Mouse (Mus musculus): ENCODE measurements at regions not wholly inside any gene's neighbourhood (a gene's known extent, or its start where the extent isn't known, plus 50 kb on each side); places are given as distances from the start of the nearest gene placed in this dataset.
"Not testable (repeated sequence)": the region's sequence is repeated elsewhere in the genome, so short reads cannot be mapped to it uniquely, and the experiment has no call there.

DNA sequence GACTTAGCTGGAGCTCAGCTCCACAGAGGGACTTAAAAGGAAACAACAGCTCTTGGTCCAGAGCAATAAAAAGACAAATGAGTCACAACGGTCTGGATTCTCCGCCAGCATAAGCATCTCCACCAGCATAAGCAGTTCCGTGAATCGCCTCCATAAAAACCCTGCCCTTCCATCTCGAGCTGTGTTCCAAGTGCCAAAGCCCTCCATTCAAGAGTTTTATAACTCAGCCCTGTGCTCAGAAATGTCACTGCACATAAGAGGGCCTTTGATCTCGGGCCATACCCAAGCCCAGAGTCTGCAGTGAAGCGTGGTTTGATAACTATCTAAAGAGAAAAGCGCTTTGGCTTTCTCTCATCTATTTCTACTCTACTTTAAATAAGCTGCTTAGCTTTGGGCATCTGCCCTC is 70.8 kb upstream of the Akap13 start:
- H3K36me3 ChIP-seq (replicated peaks): no peaks in the 10 kb centered on the region
- no peak overlapping the region for H3K9ac ChIP-seq
- no peak overlapping the region for H3K4me3 ChIP-seq
- no peaks in the 10 kb centered on the region for H3K9me3 ChIP-seq
- H3K4me2 ChIP-seq: no peak overlapping the region
- H3K4me1 ChIP-seq: peaks cover 5% of the 10 kb centered on the region; the same call in 1 of the 2 replicates
- ATAC-seq (replicated peaks): peak; percentile 71
- 11% methylated on average over 8 of the region's 8 CpGs for WGBS
- no peak overlapping the region for H3K27ac ChIP-seq
- H3K27me3 ChIP-seq (replicated peaks): no peaks in the 10 kb centered on the region

DNA sequence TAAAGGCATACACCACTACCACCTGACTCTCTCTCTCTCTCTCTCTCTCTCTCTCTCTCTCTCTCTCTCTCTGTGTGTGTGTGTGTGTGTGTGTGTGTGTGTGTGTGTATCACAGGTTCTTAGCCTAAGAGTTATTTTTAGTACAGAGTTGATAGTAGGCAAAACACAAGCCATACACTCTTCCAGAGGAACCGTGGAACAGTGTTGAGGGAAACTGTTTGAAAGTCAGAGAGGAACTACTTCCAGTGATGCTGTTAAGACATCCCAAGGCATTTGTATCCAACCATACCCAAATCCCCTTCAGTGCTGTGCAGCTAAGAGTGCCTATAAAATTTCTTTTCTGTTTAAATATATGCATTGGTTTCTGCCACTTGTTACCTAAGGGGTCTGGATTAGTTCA is 68.3 kb upstream of the Akap13 start:
- Histone ChIP-seq H3K4me1 (peaks cover 5% of the 10 kb centered on the region; the same call in 1 of the 2 replicates), H3K4me2 (no peak overlapping the region), H3K27me3 (replicated peaks) (no peaks in the 10 kb centered on the region), H3K27ac (no peak overlapping the region), H3K9ac (no peak overlapping the region), H3K36me3 (replicated peaks) (no peaks in the 10 kb centered on the region), H3K4me3 (no peak overlapping the region), H3K9me3 (no peaks in the 10 kb centered on the region)
- ATAC-seq (replicated peaks): no peak
- 85% methylated on average over 1 of the region's 1 CpGs for WGBS

GRCm38 (mm10) chr7:75387821-75388431 is 67.4 kb upstream of the Akap13 start:
- H3K4me2 ChIP-seq: no peak overlapping the region
- ATAC-seq (replicated peaks): no peak
- H3K27me3 ChIP-seq (replicated peaks): no peaks in the 10 kb centered on the region
- no peak overlapping the region for H3K4me3 ChIP-seq
- H3K27ac ChIP-seq: no peak overlapping the region
- H3K9me3 ChIP-seq: no peaks in the 10 kb centered on the region
- no peaks in the 10 kb centered on the region for H3K36me3 ChIP-seq (replicated peaks)
- WGBS: 82% methylated on average over 6 of the region's 6 CpGs
- no peak overlapping the region for H3K9ac ChIP-seq
- H3K4me1 ChIP-seq: peaks cover 5% of the 10 kb centered on the region; the same call in 1 of the 2 replicates

GRCm38 (mm10) chr7:75390162-75390561 is 65.2 kb upstream of the Akap13 start:
- H3K9ac ChIP-seq: no peak overlapping the region
- no peaks in the 10 kb centered on the region for H3K4me1 ChIP-seq
- no peak overlapping the region for H3K4me3 ChIP-seq
- WGBS: 96% methylated on average over 3 of the region's 3 CpGs
- no peak overlapping the region for H3K4me2 ChIP-seq
- no peaks in the 10 kb centered on the region for H3K36me3 ChIP-seq (replicated peaks)
- H3K27ac ChIP-seq: no peak overlapping the region
- H3K27me3 ChIP-seq (replicated peaks): no peaks in the 10 kb centered on the region
- no peaks in the 10 kb centered on the region for H3K9me3 ChIP-seq
- no peak for ATAC-seq (replicated peaks)

DNA sequence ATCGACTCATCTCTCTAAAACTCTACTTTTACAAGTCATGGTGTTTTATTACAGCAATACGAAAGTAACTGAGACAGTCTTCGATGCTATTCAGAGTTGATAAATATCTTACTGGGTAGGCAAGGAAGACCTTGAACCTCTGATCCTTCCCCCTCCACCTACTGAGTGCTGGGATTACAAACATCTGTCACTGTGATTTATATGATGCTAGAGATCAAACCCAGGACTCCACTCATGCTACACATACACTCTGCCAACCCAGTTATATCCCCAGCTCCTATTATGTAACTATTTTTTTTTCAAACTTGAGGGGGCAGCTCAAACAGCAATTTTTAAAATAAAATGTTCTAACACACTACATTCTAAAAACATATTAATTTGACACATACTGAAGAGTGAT is 62.6 kb upstream of the Akap13 start:
- H3K9me3 ChIP-seq: no peaks in the 10 kb centered on the region
- no peak overlapping the region for H3K4me3 ChIP-seq
- no peak for ATAC-seq (replicated peaks)
- no peak overlapping the region for H3K4me2 ChIP-seq
- H3K9ac ChIP-seq: no peak overlapping the region
- WGBS: 89% methylated on average over 3 of the region's 3 CpGs
- H3K27ac ChIP-seq: no peak overlapping the region
- no peaks in the 10 kb centered on the region for H3K4me1 ChIP-seq
- H3K27me3 ChIP-seq (replicated peaks): no peaks in the 10 kb centered on the region
- H3K36me3 ChIP-seq (replicated peaks): no peaks in the 10 kb centered on the region

- no peaks in the 10 kb centered on the region for H3K36me3 ChIP-seq (replicated peaks)
- H3K4me3 ChIP-seq: no peak overlapping the region
- H3K9ac ChIP-seq: no peak overlapping the region
- no peaks in the 10 kb centered on the region for H3K4me1 ChIP-seq
- 91% methylated on average over 2 of the region's 2 CpGs for WGBS
- no peak overlapping the region for H3K4me2 ChIP-seq
- ATAC-seq (replicated peaks): no peak
- no peak overlapping the region for H3K27ac ChIP-seq
- H3K27me3 ChIP-seq (replicated peaks): no peaks in the 10 kb centered on the region
- no peaks in the 10 kb centered on the region for H3K9me3 ChIP-seq
Measured at GRCm38 (mm10) chr7:75393466-75393865, 61.9 kb upstream of the Akap13 start.

DNA sequence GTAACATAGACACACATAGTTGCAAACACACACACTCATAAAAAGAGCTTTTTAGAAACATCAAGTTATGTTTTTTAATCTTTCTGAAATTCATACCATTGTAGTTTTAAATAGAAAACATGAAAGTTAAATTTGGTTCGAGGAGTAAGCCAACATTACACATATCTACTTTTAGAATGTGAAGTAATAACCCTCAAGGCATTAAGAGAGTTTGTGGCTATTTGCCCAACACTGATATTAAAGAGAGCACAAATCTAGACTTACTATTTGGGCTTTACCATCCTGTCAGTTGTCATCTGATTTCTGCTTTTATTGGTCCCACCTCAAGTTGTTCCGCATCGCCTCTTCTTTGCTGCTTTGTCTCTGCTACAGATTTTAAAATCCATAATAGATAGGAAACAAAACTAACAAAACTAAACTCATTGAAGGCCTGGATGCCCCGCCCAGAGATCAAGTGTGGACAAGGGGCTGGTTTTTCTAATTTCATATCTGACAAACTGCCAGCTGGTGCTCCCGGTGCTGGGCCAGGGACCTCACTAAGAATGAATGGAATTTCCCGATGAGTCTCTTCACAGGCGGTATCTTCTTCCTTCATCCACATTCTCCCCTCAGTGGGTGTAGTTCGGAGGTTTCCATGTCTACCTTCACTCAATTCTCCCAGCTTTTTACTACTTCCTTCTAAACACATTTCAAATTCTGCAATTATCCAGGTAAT is 60.3 kb upstream of the Akap13 start:
- H3K27ac ChIP-seq: no peak overlapping the region
- no peak for ATAC-seq (replicated peaks)
- no peak overlapping the region for H3K4me3 ChIP-seq
- H3K36me3 ChIP-seq (replicated peaks): no peaks in the 10 kb centered on the region
- H3K4me2 ChIP-seq: no peak overlapping the region
- H3K9ac ChIP-seq: no peak overlapping the region
- WGBS: 76% methylated on average over 8 of the region's 8 CpGs
- H3K9me3 ChIP-seq: no peaks in the 10 kb centered on the region
- H3K27me3 ChIP-seq (replicated peaks): no peaks in the 10 kb centered on the region
- H3K4me1 ChIP-seq: no peaks in the 10 kb centered on the region

GRCm38 (mm10) chr7:75397559-75397958 is 57.8 kb upstream of the Akap13 start:
- no peaks in the 10 kb centered on the region for H3K36me3 ChIP-seq (replicated peaks)
- no peaks in the 10 kb centered on the region for H3K27me3 ChIP-seq (replicated peaks)
- no peak overlapping the region for H3K9ac ChIP-seq
- no peak overlapping the region for H3K4me2 ChIP-seq
- no peaks in the 10 kb centered on the region for H3K9me3 ChIP-seq
- no peaks in the 10 kb centered on the region for H3K4me1 ChIP-seq
- ATAC-seq (replicated peaks): no peak
- 20% methylated on average over 7 of the region's 7 CpGs for WGBS
- no peak overlapping the region for H3K27ac ChIP-seq
- H3K4me3 ChIP-seq: no peak overlapping the region

DNA sequence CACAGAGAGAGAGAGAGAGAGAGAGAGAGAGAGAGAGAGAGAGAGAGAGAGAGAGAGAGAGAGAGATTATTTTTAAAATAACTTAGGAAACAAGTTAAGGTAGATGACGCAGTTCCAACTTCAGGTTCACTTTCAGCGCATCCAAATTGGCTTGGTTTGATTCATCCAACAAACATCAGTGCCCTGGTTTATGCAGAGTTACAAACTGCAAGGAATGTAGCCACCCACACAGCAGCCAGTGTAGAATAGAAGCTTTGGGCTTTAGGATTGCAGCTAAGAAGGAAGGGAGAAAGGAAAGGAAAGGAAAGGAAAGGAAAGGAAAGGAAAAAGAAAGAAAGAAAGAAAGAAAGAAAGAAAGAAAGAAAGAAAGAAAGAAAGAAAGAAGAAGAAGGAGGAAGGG is 56.9 kb upstream of the Akap13 start:
- H3K27ac ChIP-seq; H3K4me1 ChIP-seq; H3K4me2 ChIP-seq; H3K4me3 ChIP-seq; ATAC-seq (replicated peaks); H3K27me3 ChIP-seq (replicated peaks); H3K36me3 ChIP-seq (replicated peaks); H3K9me3 ChIP-seq; H3K9ac ChIP-seq: not testable (repeated sequence)
- 82% methylated on average over 2 of the region's 2 CpGs for WGBS

- no peaks in the 10 kb centered on the region for H3K36me3 ChIP-seq (replicated peaks)
- H3K4me1 ChIP-seq: no peaks in the 10 kb centered on the region
- ATAC-seq (replicated peaks): no peak
- no peak overlapping the region for H3K9ac ChIP-seq
- WGBS: 57% methylated on average over 7 of the region's 7 CpGs
- no peak overlapping the region for H3K4me3 ChIP-seq
- no peak overlapping the region for H3K4me2 ChIP-seq
- no peaks in the 10 kb centered on the region for H3K27me3 ChIP-seq (replicated peaks)
- H3K9me3 ChIP-seq: no peaks in the 10 kb centered on the region
- no peak overlapping the region for H3K27ac ChIP-seq
Measured at GRCm38 (mm10) chr7:75398904-75399724, 56.2 kb upstream of the Akap13 start.

- Histone ChIP-seq H3K27me3 (replicated peaks) (no peaks in the 10 kb centered on the region), H3K4me1 (no peaks in the 10 kb centered on the region), H3K4me3 (no peak overlapping the region), H3K9ac (no peak overlapping the region), H3K4me2 (no peak overlapping the region), H3K27ac (no peak overlapping the region), H3K9me3 (no peaks in the 10 kb centered on the region), H3K36me3 (replicated peaks) (no peaks in the 10 kb centered on the region)
- ATAC-seq (replicated peaks): no peak
- 65% methylated on average over 2 of the region's 2 CpGs for WGBS
Measured at GRCm38 (mm10) chr7:75400471-75400870, 54.9 kb upstream of the Akap13 start.

DNA sequence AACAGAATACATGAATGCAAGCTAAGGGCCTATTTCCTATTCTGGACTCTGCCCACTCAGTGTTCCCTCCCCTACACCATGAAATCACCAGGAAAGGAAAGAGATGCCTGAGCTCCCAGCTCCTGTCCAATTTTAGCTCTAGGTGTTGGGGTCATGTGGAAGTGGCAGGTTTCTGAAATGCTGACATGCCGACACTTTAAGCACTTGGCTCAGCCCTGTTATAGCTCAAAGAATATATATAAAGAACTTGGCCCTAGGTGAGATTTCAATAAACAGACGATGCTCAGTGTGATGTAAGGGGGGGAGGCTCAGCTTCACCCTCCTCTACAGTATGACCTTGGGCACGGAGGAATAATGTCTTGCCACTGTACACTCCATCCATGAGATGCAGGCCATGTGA is 50.4 kb upstream of the Akap13 start:
- Histone ChIP-seq H3K4me1 (no peaks in the 10 kb centered on the region), H3K27me3 (replicated peaks) (no peaks in the 10 kb centered on the region), H3K36me3 (replicated peaks) (no peaks in the 10 kb centered on the region), H3K4me2 (no peak overlapping the region), H3K9ac (no peak overlapping the region), H3K27ac (no peak overlapping the region), H3K4me3 (no peak overlapping the region), H3K9me3 (no peaks in the 10 kb centered on the region)
- WGBS: 81% methylated on average over 3 of the region's 3 CpGs
- no peak for ATAC-seq (replicated peaks)

Measured in midbrain, embryonic 15.5 days (tissue).